Mouse (Mus musculus): ENCODE results near the gene Tmeff1. TPM values are rescaled to one million over a fixed set of nuclear protein-coding genes. Genes with fewer than 3 reads are reported as not detected.
A peak's percentile ranks its signal among the peaks of the same experiment; 100 is the strongest.
"Not testable (repeated sequence)": the region's sequence is repeated elsewhere in the genome, so short reads cannot be mapped to it uniquely, and the experiment has no call there.

Gene Tmeff1
- polyA plus RNA-seq, 1 experiment = not detected

GRCm38 (mm10) chr4:48674412-48674811, 89.4 kb downstream of the Tmeff1 start:
- H3K4me1 ChIP-seq (ENCODE audit: control insufficient read depth, insufficient read depth, low read length) = no peaks in the 10 kb centered on the region
- H3K27ac ChIP-seq (ENCODE audit: insufficient read depth, low read depth, low read length) = no peak overlapping the region
- TF ChIP-seq CTCF (IDR thresholded peaks at IDR 0.05; ENCODE audit: insufficient read depth, low read depth, low read length) (no peak), POLR2A (IDR thresholded peaks at IDR 0.05; ENCODE audit: insufficient read depth, low read depth, low read length) (no peak)
- WGBS = 92% methylated on average over 7 of the region's 7 CpGs
- no peak overlapping the region for H3K4me3 ChIP-seq (ENCODE audit: insufficient read depth, low read depth, low read length)

- Histone ChIP-seq H3K27ac (ENCODE audit: insufficient read depth, low read depth, low read length) (no peak overlapping the region), H3K4me3 (ENCODE audit: insufficient read depth, low read depth, low read length) (no peak overlapping the region), H3K4me1 (ENCODE audit: control insufficient read depth, insufficient read depth, low read length) (no peaks in the 10 kb centered on the region)
- 81% methylated on average over 13 of the region's 13 CpGs for WGBS
- no peak for TF ChIP-seq POLR2A (IDR thresholded peaks at IDR 0.05; ENCODE audit: insufficient read depth, low read depth, low read length)
- TF ChIP-seq CTCF (IDR thresholded peaks at IDR 0.05; ENCODE audit: insufficient read depth, low read depth, low read length) = no peak
These were observed 91.7 kb downstream of the Tmeff1 start for GRCm38 (mm10) chr4:48676570-48677185.

GRCm38 (mm10) chr4:48677276-48677675, 92.3 kb downstream of the Tmeff1 start:
- no peak for TF ChIP-seq POLR2A (IDR thresholded peaks at IDR 0.05; ENCODE audit: insufficient read depth, low read depth, low read length)
- no peak for TF ChIP-seq CTCF (IDR thresholded peaks at IDR 0.05; ENCODE audit: insufficient read depth, low read depth, low read length)
- no peaks in the 10 kb centered on the region for H3K4me1 ChIP-seq (ENCODE audit: control insufficient read depth, insufficient read depth, low read length)
- H3K27ac ChIP-seq (ENCODE audit: insufficient read depth, low read depth, low read length) = no peak overlapping the region
- WGBS = 96% methylated on average over 8 of the region's 8 CpGs
- no peak overlapping the region for H3K4me3 ChIP-seq (ENCODE audit: insufficient read depth, low read depth, low read length)

- Histone ChIP-seq H3K4me3 (ENCODE audit: insufficient read depth, low read depth, low read length) (no peak overlapping the region), H3K27ac (ENCODE audit: insufficient read depth, low read depth, low read length) (no peak overlapping the region), H3K4me1 (ENCODE audit: control insufficient read depth, insufficient read depth, low read length) (no peaks in the 10 kb centered on the region)
- TF ChIP-seq POLR2A (IDR thresholded peaks at IDR 0.05; ENCODE audit: insufficient read depth, low read depth, low read length) (no peak), CTCF (IDR thresholded peaks at IDR 0.05; ENCODE audit: insufficient read depth, low read depth, low read length) (no peak)
- 80% methylated on average over 2 of the region's 2 CpGs for WGBS
These were observed 92.8 kb downstream of the Tmeff1 start for GRCm38 (mm10) chr4:48677812-48678211.

GRCm38 (mm10) chr4:48678793-48679192, 93.8 kb downstream of the Tmeff1 start:
- WGBS = 89% methylated on average over 9 of the region's 9 CpGs
- Histone ChIP-seq H3K4me3 (ENCODE audit: insufficient read depth, low read depth, low read length) (no peak overlapping the region), H3K4me1 (ENCODE audit: control insufficient read depth, insufficient read depth, low read length) (no peaks in the 10 kb centered on the region), H3K27ac (ENCODE audit: insufficient read depth, low read depth, low read length) (no peak overlapping the region)
- TF ChIP-seq POLR2A (IDR thresholded peaks at IDR 0.05; ENCODE audit: insufficient read depth, low read depth, low read length) (no peak), CTCF (IDR thresholded peaks at IDR 0.05; ENCODE audit: insufficient read depth, low read depth, low read length) (no peak)

GRCm38 (mm10) chr4:48679728-48680127, 94.8 kb downstream of the Tmeff1 start:
- not testable (repeated sequence) for H3K27ac ChIP-seq (ENCODE audit: insufficient read depth, low read depth, low read length); H3K4me3 ChIP-seq (ENCODE audit: insufficient read depth, low read depth, low read length); H3K4me1 ChIP-seq (ENCODE audit: control insufficient read depth, insufficient read depth, low read length)
- 64% methylated on average over 6 of the region's 6 CpGs for WGBS

- no peak for TF ChIP-seq CTCF (IDR thresholded peaks at IDR 0.05; ENCODE audit: insufficient read depth, low read depth, low read length)
- WGBS = 64% methylated on average over 7 of the region's 7 CpGs
- Histone ChIP-seq H3K4me3 (ENCODE audit: insufficient read depth, low read depth, low read length) (no peak overlapping the region), H3K4me1 (ENCODE audit: control insufficient read depth, insufficient read depth, low read length) (no peaks in the 10 kb centered on the region), H3K27ac (ENCODE audit: insufficient read depth, low read depth, low read length) (no peak overlapping the region)
These were observed 95.2 kb downstream of the Tmeff1 start for GRCm38 (mm10) chr4:48680214-48680613.

GRCm38 (mm10) chr4:48680648-48681343, 95.8 kb downstream of the Tmeff1 start:
- no peak overlapping the region for H3K27ac ChIP-seq (ENCODE audit: insufficient read depth, low read depth, low read length)
- H3K4me1 ChIP-seq (ENCODE audit: control insufficient read depth, insufficient read depth, low read length) = no peaks in the 10 kb centered on the region
- 23% methylated on average over 10 of the region's 11 CpGs for WGBS
- TF ChIP-seq POLR2A (IDR thresholded peaks at IDR 0.05; ENCODE audit: insufficient read depth, low read depth, low read length) (no peak), CTCF (IDR thresholded peaks at IDR 0.05; ENCODE audit: insufficient read depth, low read depth, low read length) (no peak)
- no peak overlapping the region for H3K4me3 ChIP-seq (ENCODE audit: insufficient read depth, low read depth, low read length)

- TF ChIP-seq POLR2A (IDR thresholded peaks at IDR 0.05; ENCODE audit: insufficient read depth, low read depth, low read length) (no peak), CTCF (IDR thresholded peaks at IDR 0.05; ENCODE audit: insufficient read depth, low read depth, low read length) (no peak)
- Histone ChIP-seq H3K27ac (ENCODE audit: insufficient read depth, low read depth, low read length) (no peak overlapping the region), H3K4me1 (ENCODE audit: control insufficient read depth, insufficient read depth, low read length) (no peaks in the 10 kb centered on the region), H3K4me3 (ENCODE audit: insufficient read depth, low read depth, low read length) (peak overlapping the region; percentile 5; the same call in 1 of the 2 replicates)
- 90% methylated on average over 8 of the region's 8 CpGs for WGBS
These were observed 98.2 kb downstream of the Tmeff1 start for GRCm38 (mm10) chr4:48683126-48683525.

GRCm38 (mm10) chr4:48683633-48684209, 98.7 kb downstream of the Tmeff1 start:
- H3K4me1 ChIP-seq (ENCODE audit: control insufficient read depth, insufficient read depth, low read length); H3K4me3 ChIP-seq (ENCODE audit: insufficient read depth, low read depth, low read length); H3K27ac ChIP-seq (ENCODE audit: insufficient read depth, low read depth, low read length): not testable (repeated sequence)
- 92% methylated on average over 19 of the region's 21 CpGs for WGBS

Data from olfactory bulb, adult 2 months (tissue).